25 mouse cellular contexts compared by ENCODE assay signal in the genomic region with DNA sequence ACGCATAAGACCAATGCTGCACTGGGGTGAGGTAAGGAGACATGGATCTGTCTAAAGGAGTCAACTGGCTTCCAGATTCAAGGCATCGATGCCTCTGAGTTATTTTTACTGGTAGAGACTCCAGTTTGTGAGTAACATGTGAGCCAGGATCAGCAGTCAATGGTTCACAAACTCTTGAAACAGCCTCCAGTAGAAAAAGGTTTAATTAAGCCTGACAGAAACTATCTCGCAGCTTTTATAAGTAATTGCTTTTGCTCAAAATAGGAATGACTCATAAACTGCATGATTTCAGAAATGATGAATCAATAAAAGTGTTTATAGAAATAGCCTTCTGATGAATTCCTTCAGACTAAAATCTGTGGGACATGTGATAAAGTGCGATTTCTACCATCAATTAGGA.
DNase-seq lines count a peak whose midpoint lies in the region; ATAC-seq lines count a peak whose summit lies in the region.
"Had no signal": no experiment of that assay in that cellular context is flagged by ENCODE, and none has a peak within 500 bp of the region (broad histone marks: within the 10 kb centered on the region; RNA-seq: fewer than 3 reads in every experiment).

No protein-coding gene starts in this region.

- no peaks in the 10 kb centered on the region for H3K27me3 ChIP-seq in heart, embryonic 13.5 days (replicated peaks)
- H3K27me3 ChIP-seq: embryonic facial prominence, embryonic 12.5 days; embryonic facial prominence, embryonic 15.5 days; heart, embryonic 12.5 days had no signal

- WGBS in heart, embryonic 13.5 days, result 78% methylated on average over 4 of the region's 4 CpGs

- no peak for ATAC-seq in heart, embryonic 13.5 days (ENCODE audit: extremely low read depth, insufficient number of reproducible peaks, low FRiP score, low TSS enrichment)
- ATAC-seq: activated CD4-positive, CD25-positive, alpha-beta regulatory T cell, adult 4 months; forebrain, embryonic 14.5 days; forebrain, postnatal 0 days; hindbrain, postnatal 0 days; inflammation-experienced regulatory T-cells, adult 6 months had no signal

- H3K4me1 ChIP-seq in heart, embryonic 13.5 days, result peaks cover 26% of the 10 kb centered on the region

- H3K4me2 ChIP-seq in heart, embryonic 13.5 days, result peak overlapping the region; percentile 24; the same call in 1 of the 2 replicates
- H3K4me2 ChIP-seq: embryonic facial prominence, embryonic 12.5 days; embryonic facial prominence, embryonic 15.5 days; heart, embryonic 12.5 days; hindbrain, embryonic 14.5 days had no signal

- H3K36me3 ChIP-seq in heart, embryonic 13.5 days, result no peaks in the 10 kb centered on the region
- H3K36me3 ChIP-seq: embryonic facial prominence, embryonic 12.5 days; embryonic facial prominence, embryonic 15.5 days; heart, embryonic 12.5 days had no signal

- H3K27ac ChIP-seq in heart, embryonic 13.5 days (replicated peaks), result peak overlapping the region; percentile 30; the same call in 1 of the 2 replicates
- H3K27ac ChIP-seq: embryonic facial prominence, embryonic 12.5 days; embryonic facial prominence, embryonic 15.5 days; gastrocnemius, adult 2 months; hindbrain, embryonic 14.5 days; hindbrain, postnatal 0 days had no signal

- no peak overlapping the region for H3K9ac ChIP-seq in heart, embryonic 13.5 days
- H3K9ac ChIP-seq: embryonic facial prominence, embryonic 12.5 days; embryonic facial prominence, embryonic 15.5 days; forebrain, postnatal 0 days; heart, embryonic 12.5 days; hindbrain, embryonic 14.5 days had no signal

- no peak for DNase-seq in heart, adult 9 months (ENCODE audit: low spot score in 2 of 2)
- peak; percentile 6 for DNase-seq in right cerebral cortex, adult 18-20 months
- DNase-seq in right cerebral cortex, postnatal 10 days (ENCODE audit: low spot score in 2 of 2), result no peak
- DNase-seq in telencephalon, adult 2 months (ENCODE audit: low read depth, low spot score), result peak; percentile 32
- DNase-seq in ovary, postnatal 14 days (ENCODE audit: low spot score), result no peak
- DNase-seq: adrenal gland, adult 8-10 months; adrenal gland, postnatal 25 days; cerebellum, adult 18-20 months; cerebellum, adult 9-10 months; cerebellum, postnatal 25 days; forebrain, postnatal 0 days; gastrocnemius, adult 2 months; gastrocnemius, postnatal 14 days; heart, adult 11 months; heart, postnatal 14 days; heart, postnatal 4 days had no signal

- no peaks in the 10 kb centered on the region for H3K9me3 ChIP-seq in heart, embryonic 13.5 days
- H3K9me3 ChIP-seq: embryonic facial prominence, embryonic 12.5 days; embryonic facial prominence, embryonic 15.5 days; heart, embryonic 12.5 days had no signal

- H3K4me3 ChIP-seq in heart, embryonic 13.5 days, result no peak overlapping the region
- H3K4me3 ChIP-seq: embryonic facial prominence, embryonic 12.5 days; embryonic facial prominence, embryonic 15.5 days; gastrocnemius, adult 2 months; heart, embryonic 12.5 days had no signal

Comparison
In these comparisons a context has a peak if more than half of its experiments do, and no peak if none do; other contexts are left out.
1. DNase-seq: peak in right cerebral cortex, adult 18-20 months (single experiment) and telencephalon, adult 2 months (single experiment); none in heart, adult 9 months (0 of 2), right cerebral cortex, postnatal 10 days (0 of 2) and ovary, postnatal 14 days (single experiment).